Mouse (Mus musculus): ENCODE measurements around the gene Lamb2. TPM values are rescaled to one million over a fixed set of nuclear protein-coding genes. Genes with fewer than 3 reads are reported as not detected.

Gene Lamb2
- polyA plus RNA-seq, 1 experiment from 2014 or later, result 17.1 TPM

Other genes starting within 250 kb of the Lamb2 start
- gene Dag1, start 215.8 kb upstream of the Lamb2 start, polyA plus RNA-seq (2015; fragmentation: Nextera tagmentation; extraction: Ambion mirVana), result 75.4 and 90.0 TPM in 2 replicates
- gene Nicn1, start 189.3 kb upstream of the Lamb2 start, polyA plus RNA-seq (2015; fragmentation: Nextera tagmentation; extraction: Ambion mirVana), result 142 and 145 TPM in 2 replicates
- gene Amt, start 182.9 kb upstream of the Lamb2 start, polyA plus RNA-seq (2015; fragmentation: Nextera tagmentation; extraction: Ambion mirVana), result 23.3 and 26.3 TPM in 2 replicates
- gene Rhoa, start 173.6 kb upstream of the Lamb2 start, polyA plus RNA-seq (2015; fragmentation: Nextera tagmentation; extraction: Ambion mirVana), result 278 TPM in 2 replicates
- 51.6 and 57.2 TPM in 2 replicates for gene Tcta, start 173.6 kb upstream of the Lamb2 start, polyA plus RNA-seq (2015; fragmentation: Nextera tagmentation; extraction: Ambion mirVana)
- gene Gpx1, start 140.8 kb upstream of the Lamb2 start, polyA plus RNA-seq (2015; fragmentation: Nextera tagmentation; extraction: Ambion mirVana), result 451 and 453 TPM in 2 replicates
- 116 and 127 TPM in 2 replicates for gene Usp4, start 131.9 kb upstream of the Lamb2 start, polyA plus RNA-seq (2015; fragmentation: Nextera tagmentation; extraction: Ambion mirVana)
- gene 1700102P08Rik, start 86.9 kb upstream of the Lamb2 start, polyA plus RNA-seq (2015; fragmentation: Nextera tagmentation; extraction: Ambion mirVana), result 1.5 and 2.7 TPM in 2 replicates
- gene Ccdc36, start 51.3 kb upstream of the Lamb2 start, polyA plus RNA-seq (2015; fragmentation: Nextera tagmentation; extraction: Ambion mirVana), result 1.6 and 1.7 TPM in 2 replicates
- not detected in 2 replicates for gene BC048562, start 43.3 kb upstream of the Lamb2 start, polyA plus RNA-seq (2015; fragmentation: Nextera tagmentation; extraction: Ambion mirVana)
- gene Ccdc71, start 19.2 kb upstream of the Lamb2 start, polyA plus RNA-seq (2015; fragmentation: Nextera tagmentation; extraction: Ambion mirVana), result 57.6 and 68.3 TPM in 2 replicates
- 54.8 and 68.6 TPM in 2 replicates for gene Klhdc8b, start 18.2 kb upstream of the Lamb2 start, polyA plus RNA-seq (2015; fragmentation: Nextera tagmentation; extraction: Ambion mirVana)
- 56.3 and 71.4 TPM in 2 replicates for gene Usp19, start 10.9 kb downstream of the Lamb2 start, polyA plus RNA-seq (2015; fragmentation: Nextera tagmentation; extraction: Ambion mirVana)
- 62.3 and 64.6 TPM in 2 replicates for gene Qars, start 28.0 kb downstream of the Lamb2 start, polyA plus RNA-seq (2015; fragmentation: Nextera tagmentation; extraction: Ambion mirVana)
- 106 and 126 TPM in 2 replicates for gene Qrich1, start 37.1 kb downstream of the Lamb2 start, polyA plus RNA-seq (2015; fragmentation: Nextera tagmentation; extraction: Ambion mirVana)
- 101 and 110 TPM in 2 replicates for gene Impdh2, start 80.5 kb downstream of the Lamb2 start, polyA plus RNA-seq (2015; fragmentation: Nextera tagmentation; extraction: Ambion mirVana)
- gene Ndufaf3, start 87.7 kb downstream of the Lamb2 start, polyA plus RNA-seq (2015; fragmentation: Nextera tagmentation; extraction: Ambion mirVana), result 71.8 and 78.2 TPM in 2 replicates
- 328 and 331 TPM in 2 replicates for gene Dalrd3, start 90.2 kb downstream of the Lamb2 start, polyA plus RNA-seq (2015; fragmentation: Nextera tagmentation; extraction: Ambion mirVana)
- 326 and 352 TPM in 2 replicates for gene Wdr6, start 99.0 kb downstream of the Lamb2 start, polyA plus RNA-seq (2015; fragmentation: Nextera tagmentation; extraction: Ambion mirVana)
- 40.1 and 40.2 TPM in 2 replicates for gene P4htm, start 117.9 kb downstream of the Lamb2 start, polyA plus RNA-seq (2015; fragmentation: Nextera tagmentation; extraction: Ambion mirVana)
- gene Arih2, start 169.7 kb downstream of the Lamb2 start, polyA plus RNA-seq (2015; fragmentation: Nextera tagmentation; extraction: Ambion mirVana), result 44.6 and 48.0 TPM in 2 replicates
- gene Slc25a20, start 182.4 kb downstream of the Lamb2 start, polyA plus RNA-seq (2015; fragmentation: Nextera tagmentation; extraction: Ambion mirVana), result 48.7 and 51.3 TPM in 2 replicates
- gene Prkar2a, start 209.6 kb downstream of the Lamb2 start, polyA plus RNA-seq (2015; fragmentation: Nextera tagmentation; extraction: Ambion mirVana), result 36.8 and 52.8 TPM in 2 replicates